Mouse (Mus musculus): ENCODE measurements around the gene Fam151b. TPM values are rescaled to one million over a fixed set of nuclear protein-coding genes. Genes with fewer than 3 reads are reported as not detected.

Fam151b gene
- polyA plus RNA-seq, 2 experiments = 0.43 to 4.2 TPM

DNA sequence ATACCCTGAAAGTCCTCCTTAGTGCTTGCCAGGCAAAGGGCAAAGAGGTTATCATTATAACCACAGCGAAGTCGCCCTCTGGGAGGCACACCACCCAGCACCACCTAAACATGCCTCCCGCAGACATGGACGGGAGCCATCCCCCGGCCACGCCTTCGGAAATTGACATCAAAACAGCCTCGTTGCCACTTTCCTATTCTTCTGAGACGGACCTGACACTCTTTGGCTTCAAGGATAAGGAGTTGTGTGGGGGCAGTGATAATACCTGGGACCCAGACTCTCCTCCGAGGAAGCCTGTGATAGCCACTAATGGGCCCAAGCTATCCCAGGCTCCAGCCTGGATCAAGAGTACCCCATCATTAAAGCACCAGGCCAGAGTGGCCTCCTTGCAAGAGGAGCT lies 45.2 kb downstream of the Fam151b start:
- no peak overlapping the region for H3K4me2 ChIP-seq (replicated peaks; ENCODE audit: low read depth, low read length, severe bottlenecking)
- H3K4me3 ChIP-seq (replicated peaks; ENCODE audit: low read length) = no peak overlapping the region
- 92% methylated on average over 10 of the region's 10 CpGs for WGBS
- H3K9me3 ChIP-seq (ENCODE audit: control insufficient read depth, low read length) = no peaks in the 10 kb centered on the region
- DNase-seq (ENCODE audit: low spot score) (no peak), ATAC-seq (ENCODE audit: low FRiP score, low read depth) (no peak)
- no peak overlapping the region for H3K9ac ChIP-seq (ENCODE audit: low read depth, low read length, severe bottlenecking)
- H3K27ac ChIP-seq (replicated peaks; ENCODE audit: low read depth, low read length) = no peak overlapping the region
- H3K27me3 ChIP-seq (ENCODE audit: control insufficient read depth, insufficient read depth, low read length) = no peaks in the 10 kb centered on the region
- TF ChIP-seq POLR2A (IDR thresholded peaks at IDR 0.05; ENCODE audit: borderline replicate concordance, extremely low read depth, insufficient read depth, insufficient read length) = no peak
- no peaks in the 10 kb centered on the region for H3K36me3 ChIP-seq (ENCODE audit: control insufficient read depth, insufficient read depth, low read length)
- H3K4me1 ChIP-seq (ENCODE audit: control insufficient read depth, insufficient read depth, low read length) = no peaks in the 10 kb centered on the region

- Histone ChIP-seq H3K27me3 (ENCODE audit: control insufficient read depth, insufficient read depth, low read length) (peaks cover 38% of the 10 kb centered on the region), H3K4me1 (ENCODE audit: control insufficient read depth, insufficient read depth, low read length) (peaks cover 4% of the 10 kb centered on the region; the same call in 1 of the 2 replicates), H3K27ac (replicated peaks; ENCODE audit: low read depth, low read length) (no peak overlapping the region), H3K9ac (ENCODE audit: low read depth, low read length, severe bottlenecking) (no peak overlapping the region), H3K4me3 (replicated peaks; ENCODE audit: low read length) (peak overlapping the region; percentile 54; the same call in 1 of the 2 replicates), H3K9me3 (ENCODE audit: control insufficient read depth, low read length) (no peaks in the 10 kb centered on the region), H3K4me2 (replicated peaks; ENCODE audit: low read depth, low read length, severe bottlenecking) (0 out of 2 replicates have a peak overlapping the region, but pooled peaks have one; percentile 100), H3K36me3 (ENCODE audit: control insufficient read depth, insufficient read depth, low read length) (no peaks in the 10 kb centered on the region)
- DNase-seq (ENCODE audit: low spot score) = no peak
- WGBS = 43% methylated on average over 4 of the region's 4 CpGs
- no peak for ATAC-seq (ENCODE audit: low FRiP score, low read depth)
- no peak for TF ChIP-seq POLR2A (IDR thresholded peaks at IDR 0.05; ENCODE audit: borderline replicate concordance, extremely low read depth, insufficient read depth, insufficient read length)
These were observed 56.4 kb downstream of the Fam151b start for GRCm38 (mm10) chr13:92427351-92427855.

DNA sequence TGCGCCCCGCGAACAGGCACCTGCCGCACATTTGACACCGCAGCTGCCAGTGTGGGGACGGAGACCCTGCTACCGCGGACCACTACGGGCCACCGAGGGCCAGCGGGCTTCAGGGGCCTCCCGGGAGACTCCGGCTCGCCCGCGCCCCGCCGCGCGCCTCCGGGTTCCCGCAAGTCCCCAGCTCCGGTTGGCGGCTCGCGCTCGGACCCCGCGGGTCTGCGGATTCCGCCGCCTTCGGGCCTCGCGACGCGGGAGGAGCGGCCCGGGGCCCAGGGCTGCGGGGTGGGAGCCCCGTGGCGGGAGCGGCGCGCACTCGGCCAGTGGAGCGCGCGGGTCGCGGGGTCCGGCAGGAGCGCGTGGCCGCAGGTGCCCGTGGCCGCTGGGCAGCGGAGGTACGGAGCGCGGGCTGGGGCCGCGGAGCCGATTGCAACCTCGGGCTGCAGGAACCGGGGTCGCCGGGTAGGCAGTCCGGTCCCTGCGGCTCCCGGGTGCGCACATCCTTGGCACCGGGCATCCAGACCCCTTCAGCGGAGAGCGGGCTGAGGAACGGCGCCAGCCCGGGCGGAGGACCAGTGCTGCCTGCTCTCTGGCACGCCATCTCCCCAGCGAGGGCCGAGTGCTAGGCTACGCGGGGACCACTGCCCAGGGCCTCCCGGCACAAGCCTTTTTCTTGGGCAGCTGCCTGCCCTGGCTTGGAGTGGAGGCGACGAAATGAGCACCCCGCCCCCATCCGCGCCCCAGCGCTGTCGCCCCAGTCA lies 57.3 kb downstream of the Fam151b start:
- peak overlapping the region; percentile 54 for H3K4me3 ChIP-seq (replicated peaks; ENCODE audit: low read length)
- WGBS = 2% methylated on average over 71 of the region's 92 CpGs
- no peaks in the 10 kb centered on the region for H3K36me3 ChIP-seq (ENCODE audit: control insufficient read depth, insufficient read depth, low read length)
- peak overlapping the region; percentile 44 for H3K9ac ChIP-seq (ENCODE audit: low read depth, low read length, severe bottlenecking)
- no peak for TF ChIP-seq POLR2A (IDR thresholded peaks at IDR 0.05; ENCODE audit: borderline replicate concordance, extremely low read depth, insufficient read depth, insufficient read length)
- peak overlapping the region; percentile 100 for H3K4me2 ChIP-seq (replicated peaks; ENCODE audit: low read depth, low read length, severe bottlenecking)
- H3K9me3 ChIP-seq (ENCODE audit: control insufficient read depth, low read length) = no peaks in the 10 kb centered on the region
- DNase-seq (ENCODE audit: low spot score) (no peak), ATAC-seq (ENCODE audit: low FRiP score, low read depth) (peak; percentile 50; the same call in 1 of the 2 replicates)
- peaks cover 38% of the 10 kb centered on the region for H3K27me3 ChIP-seq (ENCODE audit: control insufficient read depth, insufficient read depth, low read length)
- peaks cover 4% of the 10 kb centered on the region; the same call in 1 of the 2 replicates for H3K4me1 ChIP-seq (ENCODE audit: control insufficient read depth, insufficient read depth, low read length)
- H3K27ac ChIP-seq (replicated peaks; ENCODE audit: low read depth, low read length) = no peak overlapping the region

- peak within 1 kb of the TSS; percentile 100 for H3K4me2 ChIP-seq (replicated peaks; ENCODE audit: low read depth, low read length, severe bottlenecking)
- no peaks in the 10 kb centered on the region for H3K36me3 ChIP-seq (ENCODE audit: control insufficient read depth, insufficient read depth, low read length)
- WGBS = under 1% methylated on average over 35 of the region's 54 CpGs
- H3K9ac ChIP-seq (ENCODE audit: low read depth, low read length, severe bottlenecking) = peak within 1 kb of the TSS; percentile 44
- peaks cover 38% of the 10 kb centered on the region for H3K27me3 ChIP-seq (ENCODE audit: control insufficient read depth, insufficient read depth, low read length)
- no peaks in the 10 kb centered on the region for H3K9me3 ChIP-seq (ENCODE audit: control insufficient read depth, low read length)
- DNase-seq (ENCODE audit: low spot score) = peak; percentile 6
- H3K27ac ChIP-seq (replicated peaks; ENCODE audit: low read depth, low read length) = no peak within 1 kb of the TSS
- TF ChIP-seq POLR2A (IDR thresholded peaks at IDR 0.05; ENCODE audit: borderline replicate concordance, extremely low read depth, insufficient read depth, insufficient read length) = no peak
- H3K4me1 ChIP-seq (ENCODE audit: control insufficient read depth, insufficient read depth, low read length) = peaks cover 4% of the 10 kb centered on the region; the same call in 1 of the 2 replicates
- ATAC-seq (ENCODE audit: low FRiP score, low read depth) = peak; percentile 70; the same call in 1 of the 2 replicates
- H3K4me3 ChIP-seq (replicated peaks; ENCODE audit: low read length) = peak within 1 kb of the TSS; percentile 54
These were observed 58.0 kb downstream of the Fam151b start, which contains the start of gene Ankrd34b for GRCm38 (mm10) chr13:92425758-92426264. Gene Ankrd34b, plus strand, starts transcription at chr13:92425896.

DNA sequence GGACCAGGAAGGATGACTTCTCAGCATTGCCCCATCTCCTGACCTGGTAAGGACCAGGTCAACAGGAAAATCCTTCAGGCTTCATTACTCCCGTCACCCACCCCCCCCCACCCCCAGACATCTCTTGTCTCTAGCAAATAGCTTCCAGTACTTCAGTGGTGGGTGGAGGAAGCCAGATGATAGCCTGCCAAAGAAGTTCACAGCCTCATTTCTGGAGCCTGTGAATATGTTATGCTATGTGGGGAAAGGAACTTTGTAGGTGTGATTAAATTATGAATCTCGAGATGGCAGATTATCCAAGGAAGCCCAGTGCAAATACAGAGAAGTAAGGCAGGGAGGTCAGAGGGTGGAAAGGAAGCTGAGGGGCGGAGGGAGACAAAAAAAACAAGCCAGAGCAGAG lies 60.1 kb downstream of the Fam151b start:
- no peak for ATAC-seq (ENCODE audit: low FRiP score, low read depth)
- 57% methylated on average over 3 of the region's 3 CpGs for WGBS
- TF ChIP-seq POLR2A (IDR thresholded peaks at IDR 0.05; ENCODE audit: borderline replicate concordance, extremely low read depth, insufficient read depth, insufficient read length) = no peak

More for the DNA sequence above, 60.1 kb downstream of the Fam151b start:
- peaks cover 38% of the 10 kb centered on the region for H3K27me3 ChIP-seq (ENCODE audit: control insufficient read depth, insufficient read depth, low read length)
- no peaks in the 10 kb centered on the region for H3K36me3 ChIP-seq (ENCODE audit: control insufficient read depth, insufficient read depth, low read length)
- H3K9me3 ChIP-seq (ENCODE audit: control insufficient read depth, low read length) = no peaks in the 10 kb centered on the region
- no peak overlapping the region for H3K4me3 ChIP-seq (replicated peaks; ENCODE audit: low read length)
- H3K9ac ChIP-seq (ENCODE audit: low read depth, low read length, severe bottlenecking) = no peak overlapping the region
- peaks cover 4% of the 10 kb centered on the region; the same call in 1 of the 2 replicates for H3K4me1 ChIP-seq (ENCODE audit: control insufficient read depth, insufficient read depth, low read length)
- DNase-seq (ENCODE audit: low spot score) = no peak
- no peak overlapping the region for H3K27ac ChIP-seq (replicated peaks; ENCODE audit: low read depth, low read length)
- H3K4me2 ChIP-seq (replicated peaks; ENCODE audit: low read depth, low read length, severe bottlenecking) = no peak overlapping the region

Measured in limb, embryonic 14.5 days (tissue).